Mouse (Mus musculus) ES-CJ7 (cell line): Measurements from ENCODE around the gene Ptcd1.
"Not testable (repeated sequence)": the region's sequence is repeated elsewhere in the genome, so short reads cannot be mapped to it uniquely, and the experiment has no call there.

Source experiments
- DNase-seq: peaks from one replicate; pipeline ENCODE4 v3.0.0; 2011; ENCODE audit warnings: low read depth, low spot score

The Ptcd1 gene

DNA sequence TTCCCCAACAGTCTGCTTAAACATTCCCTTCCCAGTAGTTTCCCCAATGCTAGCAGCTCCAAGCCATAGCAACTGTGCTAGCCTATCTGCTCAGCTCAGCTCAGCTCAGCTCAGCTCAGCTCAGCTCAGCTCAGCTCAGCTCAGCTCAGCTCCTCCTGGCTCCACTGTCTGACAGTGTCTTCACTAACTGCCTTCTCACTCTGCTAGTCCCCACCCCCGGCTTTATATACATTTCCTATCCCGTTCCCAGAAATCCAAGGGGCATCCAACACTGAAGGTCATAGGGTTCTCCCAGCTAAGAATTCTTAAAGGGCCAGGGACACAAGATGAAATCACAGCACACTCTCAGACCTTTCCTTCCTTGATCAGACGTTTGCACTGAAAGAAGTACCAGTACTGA, 2.2 kb downstream of the Ptcd1 start:
- peak; percentile 47 for DNase-seq

DNA sequence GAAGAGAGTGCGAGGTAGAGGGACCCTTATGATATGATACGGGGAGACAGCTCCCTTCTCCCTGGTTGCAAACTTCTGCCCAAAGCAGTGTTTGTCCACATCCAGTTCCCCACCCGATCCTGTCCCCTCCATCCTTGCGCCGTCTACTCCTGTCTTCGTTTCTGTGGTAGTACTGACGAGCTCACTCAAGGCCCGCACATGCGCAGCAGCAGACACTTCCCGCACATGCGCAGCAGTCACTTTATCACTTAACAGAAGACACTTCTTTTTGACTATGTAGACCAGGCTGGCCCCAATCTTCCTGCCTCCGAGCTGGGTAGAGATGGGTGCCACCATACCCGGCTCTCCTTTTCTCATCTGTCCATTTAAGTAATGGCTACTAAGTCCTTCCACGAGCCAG, 5.5 kb downstream of the Ptcd1 start:
- no peak for DNase-seq

DNA sequence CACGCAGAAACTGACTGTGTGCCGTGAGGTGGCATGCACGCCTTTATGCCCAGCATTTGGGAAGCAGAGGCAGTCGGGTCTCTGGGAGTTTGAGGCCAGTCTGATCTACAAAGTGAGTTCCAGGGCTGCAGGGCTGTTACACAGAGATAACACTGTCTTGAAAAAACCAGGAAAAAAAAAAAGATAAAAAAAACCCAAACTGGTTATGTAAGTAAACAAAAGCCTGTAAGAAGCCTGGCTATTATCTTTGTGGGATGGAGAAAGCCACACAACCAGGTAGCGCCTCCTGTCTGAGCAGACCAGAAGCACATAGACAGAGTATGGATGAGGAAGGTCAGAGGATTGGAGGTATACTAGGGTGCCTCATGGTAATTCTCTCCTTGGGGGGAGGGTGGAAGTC, 14.2 kb downstream of the Ptcd1 start:
- no peak for DNase-seq

DNA sequence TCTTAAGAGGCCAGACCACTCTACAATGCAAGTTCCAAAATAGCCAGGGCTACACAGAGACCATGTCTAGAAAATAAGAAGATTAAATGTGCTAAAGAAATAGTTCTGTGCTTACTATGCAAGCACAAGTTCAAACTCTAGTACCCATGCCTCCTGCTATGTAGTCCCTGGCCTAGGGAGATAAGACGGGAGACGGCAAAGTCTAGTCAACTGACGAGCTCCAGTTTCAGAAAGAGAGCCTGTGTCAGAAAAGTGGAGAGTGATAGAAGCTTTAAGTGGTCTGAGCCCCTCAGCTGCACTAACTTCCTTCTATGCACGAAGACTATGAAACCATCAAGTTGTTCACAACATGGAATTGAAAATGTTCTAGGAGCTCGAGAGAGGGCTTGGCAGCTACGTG, 17.6 kb downstream of the Ptcd1 start:
- no peak for DNase-seq

DNA sequence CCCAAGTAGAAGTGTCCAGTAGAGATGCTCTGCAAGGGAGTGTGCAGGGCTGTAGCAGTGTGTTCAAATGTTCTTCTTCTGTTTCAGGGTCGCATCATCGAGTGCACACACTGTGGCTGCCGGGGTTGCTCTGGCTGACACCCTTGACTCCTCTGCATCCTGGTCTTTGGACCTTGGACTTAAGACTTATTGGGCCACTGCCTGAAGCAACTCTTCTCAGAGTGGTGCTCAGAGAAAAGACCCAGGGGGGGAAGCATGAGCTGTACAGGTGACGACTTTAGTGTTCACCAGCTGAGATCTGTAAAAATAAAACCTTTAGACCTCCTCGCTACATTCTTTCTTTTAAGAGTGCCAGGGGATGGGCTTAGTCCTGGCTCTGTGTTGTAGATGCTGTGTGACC, 19.2 kb downstream of the Ptcd1 start:
- DNase-seq: no peak

DNA sequence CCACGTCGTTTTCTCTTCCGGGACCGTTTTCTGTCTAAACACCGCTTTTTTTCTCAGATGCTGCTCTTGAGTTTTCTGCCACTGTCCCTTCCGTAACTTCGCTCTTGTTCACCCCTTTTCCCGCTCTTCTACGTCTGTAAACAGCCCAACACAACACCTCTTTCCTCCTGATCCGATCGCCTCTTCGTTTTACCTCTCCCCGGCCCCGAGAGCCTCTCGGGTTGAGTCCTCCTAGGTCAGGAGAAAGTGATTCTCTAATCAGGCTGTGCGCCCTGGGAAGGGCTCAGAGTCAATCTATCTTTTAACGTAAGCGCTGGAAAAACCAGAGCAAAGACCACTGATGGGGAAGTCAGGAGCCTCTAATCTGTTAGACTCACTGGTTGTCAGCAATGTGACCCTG, 26.3 kb downstream of the Ptcd1 start:
- no peak for DNase-seq

DNA sequence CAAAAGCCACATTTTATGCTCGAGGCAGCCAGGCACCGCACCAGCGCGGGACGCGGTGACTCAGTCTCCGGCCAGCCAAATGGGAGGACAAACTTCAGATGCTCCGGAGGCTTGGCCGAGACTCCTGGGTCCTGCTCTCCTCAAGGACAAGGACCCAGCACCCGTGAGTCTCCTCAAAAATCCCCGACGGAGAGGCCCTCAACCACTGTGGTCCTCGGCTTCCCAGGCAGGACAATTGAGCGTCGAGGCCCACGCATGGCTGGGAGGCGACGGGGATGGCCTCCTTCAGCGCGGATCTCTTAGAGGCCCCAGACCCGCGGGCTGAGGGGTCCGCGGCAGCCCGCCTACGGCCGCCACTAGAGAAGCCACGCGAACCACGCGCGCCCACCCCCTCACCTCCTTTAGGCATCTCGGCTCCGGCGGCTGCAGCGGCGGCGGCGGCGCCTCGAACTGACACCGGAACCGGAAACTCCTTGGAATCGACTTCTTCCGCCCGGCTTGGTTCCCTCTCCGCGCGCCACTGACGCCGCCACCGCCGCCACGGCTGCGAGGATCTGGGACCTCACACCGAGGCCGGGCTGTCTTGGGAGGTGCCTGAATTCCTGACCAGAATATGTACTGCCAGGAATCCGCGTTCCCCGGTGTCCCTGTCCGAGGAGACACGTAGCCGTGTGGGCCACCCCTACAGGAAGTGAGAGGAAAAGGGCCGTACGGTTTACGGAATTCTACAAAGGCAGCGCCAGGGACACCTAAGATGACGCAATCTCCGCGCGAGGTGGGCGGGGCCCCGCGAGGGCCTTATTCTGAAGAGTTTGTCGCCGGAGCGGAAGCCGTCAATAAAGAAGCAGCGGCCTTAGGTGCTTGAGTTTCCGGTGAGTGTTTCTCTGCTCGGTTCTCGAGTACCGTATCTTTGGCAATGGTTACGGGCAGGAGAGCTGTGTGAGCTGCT, 27.1 kb downstream of the Ptcd1 start, which contains the start of the genes Pdap1 and Bud31:
Gene Pdap1, minus strand, starts transcription at position 668 of the 949 bp plus-strand sequence.
Gene Bud31, plus strand, starts transcription at position 792 of the 949 bp plus-strand sequence.
- peak; percentile 90 for DNase-seq

DNA sequence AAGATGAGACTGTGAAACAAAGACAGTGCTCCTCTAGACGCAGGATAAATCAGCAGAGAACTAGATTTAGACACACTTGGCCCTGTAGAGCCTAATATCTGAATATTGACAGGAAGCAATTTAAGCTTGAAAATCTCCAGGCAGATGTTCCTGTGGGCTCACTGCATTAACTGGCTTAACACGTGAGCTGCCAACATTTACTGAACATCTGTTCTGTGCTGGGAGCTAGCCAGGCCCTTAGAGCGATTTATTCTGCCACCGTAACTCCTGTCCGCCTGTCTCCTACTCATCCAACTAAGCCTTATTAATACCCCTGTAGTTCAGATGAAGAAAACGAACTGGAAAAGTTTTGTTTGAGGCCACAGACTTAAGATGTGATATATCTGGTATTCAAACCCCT, 28.1 kb downstream of the Ptcd1 start:
- no peak for DNase-seq

DNA sequence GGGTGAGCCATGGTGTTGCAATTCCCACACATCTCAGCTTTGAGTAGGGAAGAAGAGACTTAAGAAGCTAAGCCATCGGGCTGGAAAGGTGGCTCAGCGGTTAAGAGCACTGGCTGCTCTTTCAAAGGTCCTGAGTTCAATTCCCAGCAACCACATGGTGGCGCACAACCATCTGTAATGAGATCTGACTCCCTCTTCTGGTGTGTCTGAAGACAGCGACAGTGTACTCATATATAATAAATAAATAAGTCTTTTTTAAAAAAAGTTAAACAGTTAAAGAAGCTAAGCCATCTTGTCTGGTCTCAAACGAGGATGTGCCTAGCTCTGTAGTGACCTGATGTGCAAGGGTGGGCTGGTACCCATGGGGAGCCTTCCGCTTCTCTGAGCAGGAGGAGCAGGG, 33.6 kb downstream of the Ptcd1 start:
- DNase-seq: not testable (repeated sequence)

DNA sequence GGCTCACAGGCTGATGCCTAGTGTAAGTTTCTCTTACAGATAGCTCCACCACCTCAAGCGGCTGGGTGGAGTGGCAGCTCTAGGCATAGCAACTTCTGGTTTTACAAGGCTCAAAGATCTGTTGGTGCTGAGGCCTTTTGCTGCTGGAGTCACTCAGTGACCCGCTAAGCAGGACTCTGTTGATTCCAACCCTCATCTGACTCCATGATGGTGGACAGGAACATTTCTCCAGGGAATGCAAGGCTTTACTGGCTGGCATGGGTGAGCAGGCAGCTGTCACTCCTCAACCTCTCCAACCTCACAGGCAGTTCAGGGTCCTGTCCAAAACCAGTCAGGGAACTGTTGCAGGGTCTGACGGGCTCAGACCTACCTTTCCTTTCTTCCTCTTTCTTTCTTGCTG, 35.9 kb downstream of the Ptcd1 start:
- no peak for DNase-seq

DNA sequence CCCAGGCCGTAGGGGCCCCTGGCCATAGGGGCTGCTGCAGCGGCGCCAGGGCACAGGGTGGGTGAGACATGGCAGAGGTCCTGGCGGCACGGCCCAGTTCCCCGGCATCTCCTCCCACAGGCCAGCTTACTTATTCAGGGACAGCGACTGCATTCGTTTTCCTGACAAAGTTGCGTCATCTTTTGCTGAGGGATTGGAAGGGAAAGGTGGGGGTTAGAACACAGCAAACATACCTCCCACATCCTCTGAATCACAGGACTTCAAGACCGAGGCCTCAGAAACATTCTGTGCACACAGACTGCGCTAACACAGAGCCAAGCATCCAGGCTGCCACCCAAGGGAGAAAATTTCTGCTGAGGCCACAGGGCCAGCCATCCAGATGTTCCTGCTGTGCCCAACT, 36.7 kb downstream of the Ptcd1 start:
- no peak for DNase-seq

DNA sequence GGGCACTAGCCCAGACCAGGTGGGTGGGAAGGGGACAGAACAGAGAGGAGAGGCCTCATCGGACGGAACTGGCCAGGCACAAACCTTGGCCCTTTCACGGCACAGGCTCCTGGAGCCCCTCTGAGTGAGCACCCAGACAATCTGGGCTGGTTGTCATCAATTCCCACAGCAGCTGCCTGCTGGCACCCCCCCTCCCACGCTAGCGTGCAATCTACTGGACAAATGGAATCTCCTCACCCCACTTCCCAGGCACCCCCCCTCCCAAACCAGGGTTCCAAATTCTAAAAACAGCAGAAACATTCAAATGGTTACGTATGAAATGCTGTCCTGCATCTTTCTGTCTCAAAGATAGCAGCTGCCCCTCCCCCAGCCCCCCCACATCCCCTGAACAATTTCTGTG, 37.1 kb downstream of the Ptcd1 start:
- DNase-seq: not testable (repeated sequence)

DNA sequence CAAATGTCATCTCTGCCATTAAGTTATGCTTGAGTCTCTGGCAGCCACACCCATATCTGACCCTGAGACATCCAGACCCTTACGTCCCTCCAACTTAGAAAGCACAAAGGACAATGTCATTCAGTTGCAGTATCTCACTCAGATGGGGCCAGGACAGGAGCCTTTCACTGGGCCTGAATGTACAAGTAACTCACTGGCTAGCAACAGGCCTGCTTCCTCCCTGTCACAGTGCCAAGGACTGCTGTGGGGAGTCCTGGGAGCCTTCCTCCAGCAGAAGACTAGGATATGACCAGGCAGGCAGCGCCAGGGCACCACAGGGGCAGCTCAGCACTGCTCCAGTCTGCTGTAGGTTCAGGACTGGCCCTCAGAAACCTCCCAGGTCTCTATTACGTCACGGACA, 37.8 kb downstream of the Ptcd1 start:
- DNase-seq: no peak

DNA sequence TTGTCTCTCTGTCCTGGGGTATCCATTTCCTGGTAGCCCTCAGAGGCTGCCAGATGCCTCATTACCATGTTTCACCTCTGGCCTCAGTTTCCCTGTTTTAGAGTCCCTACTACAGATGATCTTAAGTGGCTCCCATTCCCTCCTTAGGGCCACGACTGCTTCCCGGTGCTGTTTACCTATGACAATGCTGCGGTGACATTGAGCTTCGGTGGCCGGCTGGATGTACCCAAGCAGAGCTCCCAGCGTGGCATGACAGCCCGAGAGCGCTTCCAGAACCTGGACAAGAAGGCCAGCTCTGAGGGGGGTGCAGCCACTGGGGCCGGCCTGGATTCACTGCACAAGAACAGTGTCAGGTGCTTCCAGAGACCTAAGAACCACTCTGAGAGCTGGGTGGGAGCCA, 40.3 kb downstream of the Ptcd1 start:
- DNase-seq: no peak

DNA sequence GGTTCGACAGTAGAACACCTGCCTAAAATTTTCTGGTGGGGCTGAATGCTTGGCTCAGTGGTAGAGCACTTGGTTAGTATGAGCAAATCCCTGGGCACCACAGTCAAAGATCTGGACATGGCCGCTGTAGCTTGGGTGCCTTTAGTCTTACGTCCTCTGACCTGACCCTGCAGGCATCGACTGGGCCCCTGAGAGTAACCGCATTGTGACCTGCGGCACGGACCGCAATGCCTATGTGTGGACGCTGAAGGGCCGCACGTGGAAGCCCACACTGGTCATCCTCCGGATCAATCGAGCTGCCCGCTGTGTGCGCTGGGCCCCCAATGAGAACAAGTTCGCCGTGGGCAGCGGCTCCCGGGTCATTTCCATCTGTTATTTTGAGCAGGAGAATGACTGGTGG, 43.5 kb downstream of the Ptcd1 start:
- DNase-seq: no peak

DNA sequence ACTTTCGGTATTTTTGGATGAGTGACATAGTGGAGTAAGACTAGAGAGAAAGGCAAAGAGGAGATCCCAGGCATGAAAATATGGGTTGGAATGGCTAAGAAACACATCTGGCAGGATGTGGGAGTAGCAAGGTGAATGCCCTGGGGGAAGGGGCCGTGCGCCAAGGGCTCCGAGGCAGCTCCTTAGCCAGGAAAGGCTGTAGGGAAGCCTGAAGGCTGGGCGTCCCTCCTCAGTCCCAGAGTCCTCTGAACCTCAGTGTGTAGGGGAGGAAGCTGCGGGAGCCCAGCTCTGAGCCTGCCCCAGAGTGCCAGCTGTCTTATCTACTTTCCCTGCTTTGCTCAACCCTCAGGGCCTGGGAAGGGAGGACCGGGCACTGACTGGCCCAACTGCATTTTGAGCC, 46.0 kb downstream of the Ptcd1 start:
- no peak for DNase-seq

DNA sequence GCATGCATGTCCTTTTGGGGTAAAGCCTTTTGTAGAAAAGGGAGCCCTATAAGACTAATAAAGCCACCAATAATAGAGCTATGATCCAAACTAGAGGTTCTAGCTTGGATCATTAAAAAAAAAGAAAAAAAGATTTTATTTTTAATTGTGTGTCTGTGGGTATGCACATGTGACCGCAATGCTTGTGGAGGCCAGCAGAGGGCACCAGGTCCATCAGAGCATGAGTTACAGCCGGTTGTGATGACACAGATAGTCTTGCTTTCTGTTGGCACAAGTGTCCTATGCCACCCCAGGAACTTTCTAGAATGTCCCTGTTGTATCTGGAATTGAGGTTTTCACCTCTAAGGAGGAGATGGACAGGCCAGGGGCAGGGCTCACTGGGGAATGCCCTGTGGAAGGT, 47.5 kb downstream of the Ptcd1 start:
- DNase-seq: peak; percentile 62

DNA sequence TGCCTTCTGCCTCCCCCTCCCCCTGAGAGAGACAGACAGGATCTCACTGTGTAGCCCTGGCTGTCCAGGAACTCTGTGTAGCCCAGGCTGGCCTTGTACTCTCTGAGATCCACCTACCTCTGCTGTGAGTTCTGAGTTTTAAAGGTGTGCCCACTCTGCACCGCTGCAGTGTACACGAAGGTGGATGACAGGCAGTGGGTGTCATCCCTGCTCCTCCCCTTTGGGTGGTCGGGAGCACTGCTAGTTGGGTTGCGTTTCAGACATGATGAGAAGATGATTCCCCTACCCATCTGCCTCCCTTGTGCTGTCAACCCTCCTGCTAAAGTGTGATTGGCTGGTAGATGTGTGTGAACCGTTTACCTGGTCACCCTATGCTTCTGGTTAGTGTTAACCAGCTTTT, 48.4 kb downstream of the Ptcd1 start:
- DNase-seq: no peak

DNA sequence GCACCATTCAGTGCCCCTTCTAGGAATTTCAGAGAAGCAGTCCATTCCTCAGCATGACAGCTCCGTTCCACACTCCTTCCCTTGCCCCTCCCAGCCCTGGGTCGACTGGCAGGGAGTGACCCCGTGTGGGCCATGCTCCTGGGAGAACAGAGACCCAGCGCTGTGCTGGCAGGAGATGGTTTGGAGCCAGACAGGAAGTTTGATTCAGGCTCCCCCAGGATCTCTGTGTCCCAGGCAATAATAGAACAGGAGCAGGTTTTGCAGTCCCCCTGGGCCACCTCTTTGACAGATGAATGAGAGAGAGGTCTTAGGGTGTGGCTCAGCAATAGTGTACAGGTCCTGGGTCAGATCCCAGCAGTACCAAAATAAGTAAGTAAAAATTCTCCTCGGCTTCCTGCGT, 48.9 kb downstream of the Ptcd1 start:
- DNase-seq: no peak

DNA sequence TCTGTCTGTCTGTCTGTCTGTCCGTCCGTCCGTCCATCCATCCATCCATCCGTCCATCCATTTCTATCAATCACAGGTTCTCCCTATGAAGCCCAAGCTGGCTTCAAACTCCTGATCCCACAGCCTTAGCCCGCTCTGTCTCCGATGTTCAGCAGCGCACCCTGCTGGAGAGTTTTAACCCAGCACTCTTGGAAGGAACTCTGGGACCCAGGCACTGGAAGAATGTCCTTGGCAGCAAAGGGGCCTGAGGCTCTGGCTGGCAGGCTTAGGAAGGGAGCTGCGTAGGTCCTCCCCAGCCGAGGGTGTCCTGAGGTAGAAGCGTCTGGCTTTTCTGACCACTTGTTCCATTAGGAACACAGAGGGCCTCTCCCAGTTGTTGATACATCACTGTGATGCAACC, 50.0 kb downstream of the Ptcd1 start:
- peak; percentile 87 for DNase-seq

DNA sequence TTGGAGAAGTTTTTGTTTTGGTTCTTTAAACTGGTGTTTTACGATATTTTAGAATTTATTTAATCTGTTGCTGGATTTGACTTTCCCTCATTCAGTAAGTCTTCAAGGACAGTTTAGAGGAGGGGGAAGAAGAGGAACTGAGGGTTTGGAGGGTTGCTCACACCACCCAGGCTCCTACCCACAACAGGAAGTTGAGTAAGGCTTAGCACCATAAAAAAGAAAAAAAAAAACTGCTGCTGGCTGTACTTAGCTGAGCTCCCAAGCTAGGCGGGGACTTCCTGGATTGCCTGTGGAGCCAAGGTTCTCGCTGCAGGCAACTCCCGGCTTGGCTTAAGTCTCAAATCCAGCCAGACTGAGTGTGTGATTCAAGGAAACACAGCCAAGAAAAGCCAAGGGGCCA, 50.6 kb downstream of the Ptcd1 start:
- DNase-seq: peak; percentile 41

DNA sequence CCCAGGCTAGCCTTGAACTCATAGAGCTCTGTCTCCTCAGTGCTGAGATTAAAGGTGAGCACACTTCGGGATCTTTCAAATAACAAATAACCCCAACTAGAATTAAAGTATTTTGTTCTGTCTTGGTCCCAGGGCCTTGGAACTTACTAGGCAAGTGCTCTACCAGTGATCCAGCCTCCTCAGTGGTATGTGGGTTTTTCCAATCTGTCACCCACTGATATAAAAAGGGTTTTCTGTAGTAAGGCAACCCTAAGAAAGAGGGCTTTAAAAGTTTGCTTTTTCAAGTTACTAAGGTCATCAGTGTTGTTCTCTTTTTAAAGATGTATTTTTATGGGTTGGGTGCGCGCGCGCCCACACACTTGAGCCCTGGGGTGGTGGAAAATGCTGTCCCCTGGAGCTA, 51.2 kb downstream of the Ptcd1 start:
- DNase-seq: no peak
